Mouse (Mus musculus) heart, embryonic 10.5 days (tissue): Measurements from ENCODE around the gene Tmem218. TPM values are rescaled to one million over a fixed set of nuclear protein-coding genes. Genes with fewer than 3 reads are reported as not detected.
A peak's percentile ranks its signal among the peaks of the same experiment; 100 is the strongest.

Experiments used
- DNase-seq: peaks from one replicate; pipeline ENCODE4 v3.0.0-alpha.2; 2017; ENCODE audit warnings: low spot score
- H3K27ac ChIP-seq: fragments of 300-500 bp; sonication (generic); 2 replicates; pipeline ENCODE4 v1.5.1; 2016; ENCODE audit warnings: mild to moderate bottlenecking
- H3K27me3 ChIP-seq: fragments of 300-500 bp; sonication (generic); 2 replicates; pipeline ENCODE4 v1.6.1; 2016; ENCODE audit warnings: mild to moderate bottlenecking; ENCODE audit not compliant: poor library complexity, insufficient read depth, severe bottlenecking
- H3K36me3 ChIP-seq: fragments of 300-500 bp; sonication (generic); 2 replicates; pipeline ENCODE4 v1.6.1; 2016; ENCODE audit warnings: mild to moderate bottlenecking, moderate library complexity
- H3K4me1 ChIP-seq: fragments of 300-500 bp; sonication (generic); 2 replicates; pipeline ENCODE4 v1.6.1; 2016; ENCODE audit warnings: mild to moderate bottlenecking
- H3K4me3 ChIP-seq: fragments of 300-500 bp; sonication (generic); 2 replicates; pipeline ENCODE4 v1.5.1; 2016; ENCODE audit warnings: mild to moderate bottlenecking, moderate library complexity
- H3K9me3 ChIP-seq: fragments of 300-500 bp; sonication (generic); 2 replicates; pipeline ENCODE4 v1.6.1; 2016; ENCODE audit warnings: mild to moderate bottlenecking, moderate library complexity
- WGBS: fragments of 180-500 bp; shearing (Covaris S2); methylation state at CpG from one replicate; pipeline ENCODE4 v1.1.7; 2016; 5-methylcytosine and 5-hydroxymethylcytosine counted together
- polyA plus RNA-seq: library from polyadenylated mRNA; unstranded; fragments of >200 nt; fragmentation: Nextera tagmentation; extraction: Ambion mirVana; gene quantifications from 2 replicates; pipeline ENCODE4 v1.2.1, GENCODE M21; 2016

The Tmem218 gene
- 7.7 and 9.0 TPM in 2 replicates for polyA plus RNA-seq

DNA sequence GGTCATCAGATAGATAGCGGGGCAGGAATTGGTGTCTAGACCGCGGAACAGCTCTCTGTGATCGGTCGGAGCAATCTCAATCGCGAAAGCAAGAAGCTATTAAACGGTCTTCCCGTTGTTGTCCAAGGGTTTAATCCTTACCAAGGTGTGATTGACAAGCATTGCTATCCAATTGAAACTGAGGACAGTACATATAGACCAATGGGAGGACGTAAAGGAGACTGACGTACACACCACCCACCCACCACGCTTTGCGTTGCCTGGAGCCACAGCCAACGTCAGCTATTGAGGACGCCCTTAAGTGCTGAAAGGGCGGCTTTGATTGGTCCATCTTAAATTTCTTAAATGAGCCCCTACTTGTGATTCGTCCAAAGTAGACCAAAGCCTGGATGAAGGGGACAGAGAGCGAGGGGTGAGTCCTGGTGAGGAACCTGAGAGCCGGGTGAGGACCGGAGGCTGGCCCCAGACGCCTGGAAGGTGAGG is at the start of gene Tmem218:
Gene Tmem218, plus strand, starts transcription at position 295 of the 483 bp plus-strand sequence.
- peak; percentile 98 for DNase-seq
- WGBS, result under 1% methylated on average over 21 of the region's 21 CpGs
- Histone ChIP-seq H3K27ac (peak within 1 kb of the TSS; percentile 92), H3K27me3 (no peaks in the 10 kb centered on the region), H3K36me3 (no peaks in the 10 kb centered on the region), H3K4me3 (peak within 1 kb of the TSS; percentile 73), H3K4me1 (peaks cover 6% of the 10 kb centered on the region; the same call in 1 of the 2 replicates), H3K9me3 (no peaks in the 10 kb centered on the region)

DNA sequence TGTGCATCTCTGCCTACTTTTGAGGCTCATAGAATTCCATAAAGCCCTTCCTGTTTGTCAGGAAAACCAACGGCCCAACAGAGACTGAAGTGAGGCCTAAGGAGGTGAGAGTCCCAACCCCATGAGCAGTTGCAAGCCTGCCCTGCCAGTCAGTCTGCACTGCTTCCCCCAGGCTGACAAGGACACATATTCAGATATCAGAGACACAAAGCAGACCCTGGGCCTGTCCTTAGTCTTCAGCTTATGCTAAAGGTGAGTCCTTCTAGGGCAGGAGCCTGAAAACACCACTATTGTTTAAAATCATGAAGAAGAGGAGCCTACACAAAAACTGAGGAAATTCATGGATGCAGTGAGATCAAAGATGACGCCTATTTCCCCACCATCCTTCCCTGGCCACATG is 47.3 kb upstream of the Tmem218 start:
- DNase-seq, result peak; percentile 67
- no peaks in the 10 kb centered on the region for H3K36me3 ChIP-seq
- H3K4me1 ChIP-seq, result no peaks in the 10 kb centered on the region
- H3K4me3 ChIP-seq, result no peak overlapping the region
- peaks cover 6% of the 10 kb centered on the region; the same call in 1 of the 2 replicates for H3K27me3 ChIP-seq
- no peak overlapping the region for H3K27ac ChIP-seq
- no peaks in the 10 kb centered on the region for H3K9me3 ChIP-seq
- 70% methylated on average over 2 of the region's 2 CpGs for WGBS

DNA sequence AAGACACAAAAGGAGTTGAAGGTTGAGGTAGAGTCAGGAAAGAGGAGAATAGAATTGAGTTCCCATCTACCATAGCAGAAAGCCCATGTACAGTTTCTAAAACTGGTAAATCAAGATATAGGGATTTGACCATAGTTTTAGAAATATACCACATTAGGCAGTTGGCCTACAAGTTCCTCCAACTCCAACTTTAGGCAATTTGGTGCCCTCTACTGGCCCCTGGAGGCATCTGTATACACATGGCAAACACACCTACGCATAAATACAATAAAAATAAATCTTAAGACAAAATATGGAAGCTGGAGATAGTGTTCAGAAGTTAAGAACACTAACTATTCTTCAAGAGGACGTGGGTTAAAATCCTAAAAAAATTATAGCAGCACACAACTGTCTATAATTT is 41.1 kb upstream of the Tmem218 start:
- no peak overlapping the region for H3K4me3 ChIP-seq
- H3K27me3 ChIP-seq, result 0 out of 2 replicates have a peak, but pooled peaks cover 4% of the 10 kb centered on the region
- H3K4me1 ChIP-seq, result peaks cover 8% of the 10 kb centered on the region
- H3K36me3 ChIP-seq, result no peaks in the 10 kb centered on the region
- H3K9me3 ChIP-seq, result no peaks in the 10 kb centered on the region
- no peak overlapping the region for H3K27ac ChIP-seq
- no peak for DNase-seq
- WGBS, result 73% methylated on average over 2 of the region's 2 CpGs

DNA sequence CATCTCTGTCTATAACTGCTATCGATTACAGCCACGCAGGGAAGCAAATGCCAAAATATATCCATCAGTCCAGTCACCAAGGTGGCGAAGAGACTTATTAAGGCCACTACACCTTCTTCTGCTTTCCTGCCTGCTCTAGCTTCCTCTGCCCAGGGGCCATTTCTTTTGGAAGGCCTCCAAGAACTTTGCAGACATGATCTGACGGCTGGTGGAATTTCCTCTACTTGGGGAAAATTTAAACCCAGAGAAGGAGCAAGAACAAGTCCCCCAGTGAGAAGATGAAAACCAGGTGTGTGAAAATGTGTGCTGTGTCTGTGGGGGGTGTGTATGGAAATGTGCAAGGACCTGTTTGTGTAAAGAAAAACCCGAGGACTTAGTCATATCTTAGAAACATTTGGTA is 34.6 kb upstream of the Tmem218 start:
- Histone ChIP-seq H3K4me3 (no peak overlapping the region), H3K27ac (no peak overlapping the region), H3K4me1 (peaks cover 13% of the 10 kb centered on the region), H3K9me3 (no peaks in the 10 kb centered on the region), H3K36me3 (no peaks in the 10 kb centered on the region), H3K27me3 (peaks cover 26% of the 10 kb centered on the region)
- DNase-seq, result no peak
- 65% methylated on average over 5 of the region's 5 CpGs for WGBS

DNA sequence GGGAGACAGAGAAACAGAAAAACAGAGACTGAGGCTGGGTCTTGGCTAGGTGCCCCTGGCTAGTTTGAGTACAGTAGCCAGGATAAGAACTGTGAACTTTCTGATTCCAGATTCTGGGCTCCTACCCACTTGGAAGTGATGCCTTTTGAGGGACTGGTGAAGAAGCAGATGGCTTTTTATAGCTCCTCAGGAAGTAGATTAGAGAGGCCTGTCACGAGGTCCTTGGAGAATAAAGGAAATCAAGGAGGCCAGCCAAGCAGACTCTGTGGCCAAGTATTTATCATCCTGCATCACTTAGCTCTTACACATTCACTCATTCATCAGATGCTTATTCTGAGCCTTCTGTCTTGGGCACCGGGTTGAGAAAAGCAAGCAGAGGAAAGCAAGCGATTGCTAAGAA is 32.0 kb upstream of the Tmem218 start:
- Histone ChIP-seq H3K4me3 (no peak overlapping the region), H3K36me3 (no peaks in the 10 kb centered on the region), H3K27me3 (peaks cover 26% of the 10 kb centered on the region), H3K27ac (no peak overlapping the region), H3K4me1 (peaks cover 20% of the 10 kb centered on the region), H3K9me3 (no peaks in the 10 kb centered on the region)
- DNase-seq, result no peak
- 55% methylated on average over 3 of the region's 3 CpGs for WGBS

DNA sequence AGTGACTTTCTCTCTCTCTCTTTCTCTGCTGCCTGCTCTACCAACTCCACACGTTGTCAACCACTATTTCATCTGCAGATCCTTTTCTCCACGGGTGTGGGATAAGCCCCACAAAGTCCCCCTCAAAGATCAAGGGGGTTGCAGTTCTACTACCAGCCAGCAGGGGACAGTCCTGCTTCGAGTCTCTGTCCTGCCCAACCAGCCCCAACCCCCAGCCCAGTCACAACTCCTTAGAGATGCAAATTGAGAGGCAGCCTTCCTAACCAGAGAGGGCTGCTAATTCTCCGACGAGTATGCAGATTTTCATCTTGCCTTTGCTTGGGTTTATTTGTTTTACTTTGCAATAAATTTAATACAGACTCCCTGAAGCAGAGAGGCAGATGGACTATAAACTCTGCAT is 30.9 kb upstream of the Tmem218 start:
- Histone ChIP-seq H3K36me3 (no peaks in the 10 kb centered on the region), H3K9me3 (no peaks in the 10 kb centered on the region), H3K4me1 (peaks cover 20% of the 10 kb centered on the region), H3K27me3 (peaks cover 26% of the 10 kb centered on the region), H3K4me3 (no peak overlapping the region), H3K27ac (no peak overlapping the region)
- DNase-seq, result peak; percentile 80
- WGBS, result 3% methylated on average over 5 of the region's 5 CpGs

DNA sequence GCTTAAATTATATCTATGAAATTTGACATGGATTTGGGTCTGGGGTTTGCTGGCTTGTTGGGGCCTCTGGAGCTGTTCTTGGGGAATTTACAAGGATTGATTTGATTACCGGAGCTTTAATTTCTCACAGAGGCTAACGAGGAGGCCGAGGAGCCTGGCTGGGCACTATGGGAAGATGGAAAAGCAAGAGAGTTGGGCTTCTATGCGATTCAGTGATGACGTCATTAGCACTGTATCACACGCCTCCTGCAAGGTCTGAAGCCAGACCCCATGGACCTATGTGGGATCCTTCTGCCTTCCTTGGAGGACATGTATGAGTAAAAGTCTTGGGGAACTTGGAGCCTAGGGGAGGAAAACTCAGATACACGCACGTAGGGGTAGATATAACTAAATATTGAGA is 30.5 kb upstream of the Tmem218 start:
- DNase-seq, result no peak
- H3K4me3 ChIP-seq, result no peak overlapping the region
- WGBS, result 52% methylated on average over 8 of the region's 8 CpGs
- peaks cover 26% of the 10 kb centered on the region for H3K27me3 ChIP-seq
- no peak overlapping the region for H3K27ac ChIP-seq
- no peaks in the 10 kb centered on the region for H3K36me3 ChIP-seq
- no peaks in the 10 kb centered on the region for H3K9me3 ChIP-seq
- peaks cover 20% of the 10 kb centered on the region for H3K4me1 ChIP-seq

DNA sequence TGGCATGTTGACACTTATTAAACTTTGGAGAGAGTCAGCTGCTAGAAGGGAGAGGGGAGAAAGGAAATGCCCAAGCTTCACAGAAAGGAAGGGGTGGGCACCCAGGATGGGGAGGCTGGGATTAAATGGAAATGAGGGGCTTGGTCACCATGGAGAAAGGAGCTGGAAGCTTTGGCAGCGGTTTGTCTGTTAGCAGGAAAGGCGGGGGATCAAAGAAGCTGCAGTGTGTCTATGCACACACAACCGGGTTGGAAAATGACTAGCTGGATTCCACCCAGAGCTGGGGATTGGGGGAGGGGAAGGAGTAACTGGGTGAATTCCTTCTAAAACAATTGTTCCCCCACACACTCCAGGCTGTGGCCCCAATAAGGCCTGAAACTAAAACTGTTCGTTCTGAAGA is 29.1 kb upstream of the Tmem218 start:
- DNase-seq, result no peak
- no peak overlapping the region for H3K4me3 ChIP-seq
- no peak overlapping the region for H3K27ac ChIP-seq
- WGBS, result 35% methylated on average over 4 of the region's 4 CpGs
- no peaks in the 10 kb centered on the region for H3K9me3 ChIP-seq
- H3K27me3 ChIP-seq, result peaks cover 26% of the 10 kb centered on the region
- peaks cover 20% of the 10 kb centered on the region for H3K4me1 ChIP-seq
- no peaks in the 10 kb centered on the region for H3K36me3 ChIP-seq

DNA sequence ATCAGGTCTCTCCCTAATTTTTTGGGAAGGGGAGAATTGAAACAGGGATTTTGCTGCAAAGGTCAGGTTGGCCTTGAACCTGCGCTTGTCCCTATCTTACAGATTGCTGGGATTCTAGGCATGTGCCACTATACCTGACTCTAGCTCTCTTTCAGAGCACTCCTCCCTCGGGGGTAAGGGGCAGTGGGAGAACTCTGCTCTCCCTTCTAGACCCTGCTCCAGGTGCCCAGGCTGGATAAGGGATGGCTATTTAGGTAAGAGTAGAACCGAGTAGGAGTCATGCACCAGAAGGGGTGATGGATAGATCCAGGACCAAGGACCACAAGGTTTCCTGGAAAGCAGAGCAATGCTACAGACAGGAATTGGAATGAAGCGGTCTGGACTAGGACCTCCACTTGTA is 28.4 kb upstream of the Tmem218 start:
- Histone ChIP-seq H3K9me3 (no peaks in the 10 kb centered on the region), H3K36me3 (no peaks in the 10 kb centered on the region), H3K4me1 (peaks cover 20% of the 10 kb centered on the region), H3K4me3 (no peak overlapping the region), H3K27ac (no peak overlapping the region), H3K27me3 (peaks cover 26% of the 10 kb centered on the region)
- WGBS, result 69% methylated on average over 4 of the region's 4 CpGs
- no peak for DNase-seq

DNA sequence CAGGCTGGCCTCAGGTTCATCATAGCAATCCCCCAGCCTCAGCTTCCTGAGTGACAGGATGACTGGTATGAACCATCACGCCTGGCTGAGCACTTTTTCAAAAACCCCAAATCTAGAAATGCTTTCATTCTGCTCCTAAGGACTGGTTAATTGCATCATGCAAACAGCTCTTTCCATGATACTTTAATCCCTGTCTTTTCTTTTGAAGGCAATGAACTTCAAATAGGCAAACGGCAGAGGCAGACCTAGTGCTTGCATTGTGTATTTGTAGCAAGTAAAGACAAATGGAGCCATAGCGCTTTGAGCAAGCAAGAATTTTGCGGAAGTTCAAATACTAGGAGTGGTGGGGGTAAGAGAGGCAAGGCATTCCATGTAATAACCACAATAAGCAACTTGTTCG is 26.4 kb upstream of the Tmem218 start:
- no peak for DNase-seq
- Histone ChIP-seq H3K9me3 (no peaks in the 10 kb centered on the region), H3K27me3 (peaks cover 9% of the 10 kb centered on the region), H3K4me3 (no peak overlapping the region), H3K27ac (no peak overlapping the region), H3K4me1 (peaks cover 17% of the 10 kb centered on the region), H3K36me3 (no peaks in the 10 kb centered on the region)
- WGBS, result 75% methylated on average over 5 of the region's 5 CpGs

DNA sequence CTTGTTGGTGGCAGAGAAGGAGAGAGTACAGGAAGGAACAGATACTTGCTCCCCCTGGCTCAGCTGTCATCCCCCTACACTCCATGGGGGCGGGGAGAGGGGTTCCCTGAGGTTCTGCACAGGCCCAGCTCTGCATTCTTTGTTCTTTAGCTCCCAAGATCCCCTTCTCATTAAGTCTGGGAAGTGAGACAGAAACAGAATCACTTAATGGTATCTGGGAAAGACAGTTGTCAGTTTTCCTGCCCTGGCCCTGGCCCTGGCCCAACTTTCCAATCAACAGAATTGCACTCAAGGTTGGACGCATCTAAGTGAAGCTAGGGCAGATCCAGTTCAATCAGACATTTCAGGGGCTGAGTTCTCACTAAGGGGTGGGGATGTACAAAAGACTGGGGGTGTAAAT is 24.8 kb upstream of the Tmem218 start:
- Histone ChIP-seq H3K36me3 (no peaks in the 10 kb centered on the region), H3K4me3 (no peak overlapping the region), H3K4me1 (peaks cover 14% of the 10 kb centered on the region), H3K27me3 (peaks cover 6% of the 10 kb centered on the region; the same call in 1 of the 2 replicates), H3K27ac (no peak overlapping the region), H3K9me3 (no peaks in the 10 kb centered on the region)
- WGBS, result 62% methylated on average over 2 of the region's 2 CpGs
- DNase-seq, result no peak

DNA sequence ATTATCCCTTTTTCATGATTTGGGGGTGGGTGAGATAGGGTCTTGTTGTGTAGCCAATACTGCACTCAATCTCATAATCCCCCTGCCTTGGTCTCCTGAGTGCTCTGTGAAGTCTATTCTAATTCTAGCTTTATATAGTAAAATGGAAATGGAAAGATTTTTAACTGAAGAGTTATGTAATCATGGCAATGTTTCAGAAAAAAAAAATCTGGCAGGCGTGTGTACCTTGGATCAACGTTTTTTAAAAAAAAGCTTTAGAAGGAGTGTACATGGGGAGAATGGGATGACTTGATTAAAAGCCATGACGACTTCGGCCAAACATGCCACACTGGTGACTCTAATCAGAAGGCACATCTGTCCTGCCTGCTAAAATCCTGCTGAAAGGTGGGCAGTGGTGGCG is 20.6 kb upstream of the Tmem218 start:
- Histone ChIP-seq H3K9me3 (no peaks in the 10 kb centered on the region), H3K27ac (no peak overlapping the region), H3K36me3 (no peaks in the 10 kb centered on the region), H3K27me3 (no peaks in the 10 kb centered on the region), H3K4me3 (no peak overlapping the region), H3K4me1 (no peaks in the 10 kb centered on the region)
- WGBS, result 80% methylated on average over 5 of the region's 5 CpGs
- no peak for DNase-seq

DNA sequence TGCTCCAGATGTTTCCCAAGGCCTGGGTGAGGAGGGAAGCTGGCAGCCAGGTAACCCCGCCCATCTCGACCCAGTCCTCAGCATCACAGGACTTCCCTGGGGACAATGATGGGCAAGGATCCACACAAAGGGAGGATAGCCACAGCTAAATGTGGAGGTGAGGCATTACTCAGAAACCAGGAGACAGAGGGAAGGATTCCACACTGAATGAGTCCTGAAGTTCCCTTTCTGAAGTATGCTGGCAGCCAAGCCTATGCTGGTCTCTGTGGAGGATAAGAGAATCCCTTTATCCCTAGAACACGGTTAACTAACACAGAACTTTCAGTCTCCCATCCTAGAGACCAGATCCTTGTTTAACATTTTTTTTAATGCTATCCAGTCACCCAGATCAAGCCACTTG is 20.0 kb upstream of the Tmem218 start:
- 77% methylated on average over 3 of the region's 3 CpGs for WGBS

DNA sequence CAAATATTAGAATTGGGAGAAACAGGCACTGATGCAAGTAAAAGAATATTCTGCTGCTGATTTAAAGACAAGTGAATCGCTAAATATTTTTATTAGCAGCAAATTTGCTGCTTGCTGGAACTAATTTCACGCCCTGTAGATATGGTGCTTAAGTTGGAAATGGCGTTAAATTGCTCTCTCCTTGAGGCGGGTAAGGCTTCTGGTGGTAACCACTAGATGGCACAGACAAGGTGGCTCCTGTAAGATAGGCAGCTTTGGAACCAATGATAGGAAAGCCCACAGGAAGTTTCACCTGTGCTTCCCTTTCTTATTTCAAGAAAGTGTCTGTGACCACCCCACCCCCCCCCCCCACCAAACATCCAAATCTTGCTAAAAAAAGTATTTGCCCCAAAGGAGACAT is 11.0 kb upstream of the Tmem218 start:
- DNase-seq, result no peak
- 71% methylated on average over 4 of the region's 4 CpGs for WGBS
- H3K27me3 ChIP-seq, result no peaks in the 10 kb centered on the region

More for the DNA sequence above, 20.0 kb upstream of the Tmem218 start:
- no peak overlapping the region for H3K4me3 ChIP-seq
- H3K27ac ChIP-seq, result no peak overlapping the region
- no peaks in the 10 kb centered on the region for H3K36me3 ChIP-seq
- DNase-seq, result no peak
- no peaks in the 10 kb centered on the region for H3K27me3 ChIP-seq
- no peaks in the 10 kb centered on the region for H3K4me1 ChIP-seq
- H3K9me3 ChIP-seq, result no peaks in the 10 kb centered on the region

More for the DNA sequence above, 11.0 kb upstream of the Tmem218 start:
- no peaks in the 10 kb centered on the region for H3K9me3 ChIP-seq
- H3K4me1 ChIP-seq, result no peaks in the 10 kb centered on the region
- H3K4me3 ChIP-seq, result no peak overlapping the region
- H3K27ac ChIP-seq, result no peak overlapping the region
- H3K36me3 ChIP-seq, result no peaks in the 10 kb centered on the region
